Mouse (Mus musculus) NIH3T3 (cell line): ENCODE measurements around the gene Psmb5.
A peak's percentile ranks its signal among the peaks of the same experiment; 100 is the strongest.
"Not testable (repeated sequence)": the region's sequence is repeated elsewhere in the genome, so short reads cannot be mapped to it uniquely, and the experiment has no call there.

Source experiments
- DNase-seq: peaks from one replicate; pipeline ENCODE4 v3.0.0-alpha.2; 2012; ENCODE audit warnings: low read depth

The Psmb5 gene

GRCm38 (mm10) chr14:54630583-54631239, 12.9 kb upstream of the Psmb5 start:
- DNase-seq = no peak

GRCm38 (mm10) chr14:54629797-54630196, 12.0 kb upstream of the Psmb5 start:
- DNase-seq = no peak

- DNase-seq = no peak
Measured at GRCm38 (mm10) chr14:54628103-54628502, 10.3 kb upstream of the Psmb5 start.

- DNase-seq = no peak
Measured at GRCm38 (mm10) chr14:54624976-54625375, 7.2 kb upstream of the Psmb5 start.

- DNase-seq = no peak
Measured at GRCm38 (mm10) chr14:54623334-54623733, 5.5 kb upstream of the Psmb5 start.

- no peak for DNase-seq
Measured at GRCm38 (mm10) chr14:54621133-54621532, 3.3 kb upstream of the Psmb5 start, which contains the start of gene Psmb11. Gene Psmb11 (plus strand): TSS chr14:54621433.

GRCm38 (mm10) chr14:54617152-54617896, 498 bp downstream of the Psmb5 start:
- DNase-seq = peak; percentile 49

- peak; percentile 16 for DNase-seq
Measured at GRCm38 (mm10) chr14:54616226-54616825, 1.5 kb downstream of the Psmb5 start.

GRCm38 (mm10) chr14:54614130-54614529, 3.7 kb downstream of the Psmb5 start:
- not testable (repeated sequence) for DNase-seq

- no peak for DNase-seq
Measured at GRCm38 (mm10) chr14:54610648-54611047, 7.2 kb downstream of the Psmb5 start.

GRCm38 (mm10) chr14:54609962-54610361, 7.9 kb downstream of the Psmb5 start:
- DNase-seq = peak; percentile 68

- peak; percentile 17 for DNase-seq
Measured at GRCm38 (mm10) chr14:54609245-54609644, 8.6 kb downstream of the Psmb5 start.

- no peak for DNase-seq
Measured at GRCm38 (mm10) chr14:54607226-54607625, 10.6 kb downstream of the Psmb5 start.

- peak; percentile 85 for DNase-seq
Measured at GRCm38 (mm10) chr14:54605752-54606321, 12.0 kb downstream of the Psmb5 start, which contains the start of gene 4931414P19Rik. Gene 4931414P19Rik (minus strand): TSS chr14:54605993.

- no peak for DNase-seq
Measured at GRCm38 (mm10) chr14:54603686-54604085, 14.1 kb downstream of the Psmb5 start.

GRCm38 (mm10) chr14:54603038-54603654, 14.7 kb downstream of the Psmb5 start:
- DNase-seq = peak; percentile 97

- no peak for DNase-seq
Measured at GRCm38 (mm10) chr14:54602613-54603012, 15.2 kb downstream of the Psmb5 start.

- no peak for DNase-seq
Measured at GRCm38 (mm10) chr14:54601601-54602000, 16.2 kb downstream of the Psmb5 start.

- DNase-seq = no peak
Measured at GRCm38 (mm10) chr14:54597084-54597483, 20.7 kb downstream of the Psmb5 start.

- no peak for DNase-seq
Measured at GRCm38 (mm10) chr14:54594631-54595414, 23.0 kb downstream of the Psmb5 start.

GRCm38 (mm10) chr14:54594055-54594454, 23.8 kb downstream of the Psmb5 start:
- DNase-seq = no peak
